Mouse (Mus musculus): ENCODE results near the gene Colgalt2.

Colgalt2 gene

GRCm38 (mm10) chr1:152538817-152539216, 139.2 kb downstream of the Colgalt2 start:
- no peak for DNase-seq

GRCm38 (mm10) chr1:152540304-152540887, 140.8 kb downstream of the Colgalt2 start:
- DNase-seq = no peak

- no peak for DNase-seq
Observed at GRCm38 (mm10) chr1:152542747-152543378, 143.2 kb downstream of the Colgalt2 start.

DNA sequence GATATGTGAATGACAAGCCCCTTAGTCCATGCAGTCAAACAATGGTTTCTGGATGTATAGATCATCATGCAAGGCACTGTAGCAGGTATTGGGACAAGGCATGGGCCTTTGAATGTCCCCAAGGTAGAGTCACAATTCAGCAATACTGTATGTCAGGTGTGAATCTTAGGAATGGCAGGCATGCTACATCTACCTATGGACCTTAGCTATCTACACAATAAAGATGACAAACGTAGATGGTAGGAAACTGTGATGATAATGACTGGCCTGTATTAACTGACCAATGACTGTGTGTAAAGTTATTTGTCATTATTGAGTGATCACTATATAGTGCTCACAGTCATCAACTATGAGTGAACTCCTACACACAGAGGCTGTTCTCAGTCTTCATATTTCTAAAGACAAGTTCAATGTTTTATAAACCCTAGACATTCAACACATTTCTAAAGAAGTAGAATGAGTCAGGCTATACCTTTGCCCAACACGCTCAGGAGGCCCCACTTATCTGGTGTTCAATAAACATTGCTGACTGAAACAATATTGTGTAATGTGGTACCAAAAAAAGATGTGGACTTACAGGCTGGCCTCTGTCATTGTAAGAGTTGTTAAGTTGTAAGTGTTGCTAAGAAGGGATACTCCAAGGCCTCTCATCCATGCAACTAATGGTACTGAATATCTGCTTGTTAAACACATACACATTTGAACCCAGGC, 144.0 kb downstream of the Colgalt2 start:
- DNase-seq = no peak

- DNase-seq = no peak
Observed at GRCm38 (mm10) chr1:152549061-152549738, 149.6 kb downstream of the Colgalt2 start.

DNA sequence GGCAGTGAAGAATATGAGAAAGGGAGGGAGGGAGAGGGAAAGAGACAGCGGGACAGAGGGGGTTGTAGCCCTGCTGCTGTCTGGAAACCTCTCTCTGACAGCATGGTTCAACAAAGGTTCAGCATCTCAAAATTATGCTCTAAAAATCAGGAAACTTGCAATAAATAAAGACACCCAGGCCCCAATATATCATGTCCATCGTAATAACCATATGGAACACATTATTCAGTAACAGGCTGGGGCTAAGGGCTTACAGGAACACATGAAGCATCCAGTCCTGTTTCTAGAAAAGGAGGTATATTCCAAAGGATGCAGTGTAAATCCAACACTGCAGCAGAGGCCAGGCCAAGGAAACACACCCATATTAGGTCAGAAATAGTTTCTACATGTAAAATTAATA, 150.9 kb downstream of the Colgalt2 start:
- DNase-seq = no peak

GRCm38 (mm10) chr1:152550973-152551372, 151.3 kb downstream of the Colgalt2 start:
- DNase-seq = no peak

- no peak for DNase-seq
Observed at GRCm38 (mm10) chr1:152553912-152554547, 154.4 kb downstream of the Colgalt2 start.

DNA sequence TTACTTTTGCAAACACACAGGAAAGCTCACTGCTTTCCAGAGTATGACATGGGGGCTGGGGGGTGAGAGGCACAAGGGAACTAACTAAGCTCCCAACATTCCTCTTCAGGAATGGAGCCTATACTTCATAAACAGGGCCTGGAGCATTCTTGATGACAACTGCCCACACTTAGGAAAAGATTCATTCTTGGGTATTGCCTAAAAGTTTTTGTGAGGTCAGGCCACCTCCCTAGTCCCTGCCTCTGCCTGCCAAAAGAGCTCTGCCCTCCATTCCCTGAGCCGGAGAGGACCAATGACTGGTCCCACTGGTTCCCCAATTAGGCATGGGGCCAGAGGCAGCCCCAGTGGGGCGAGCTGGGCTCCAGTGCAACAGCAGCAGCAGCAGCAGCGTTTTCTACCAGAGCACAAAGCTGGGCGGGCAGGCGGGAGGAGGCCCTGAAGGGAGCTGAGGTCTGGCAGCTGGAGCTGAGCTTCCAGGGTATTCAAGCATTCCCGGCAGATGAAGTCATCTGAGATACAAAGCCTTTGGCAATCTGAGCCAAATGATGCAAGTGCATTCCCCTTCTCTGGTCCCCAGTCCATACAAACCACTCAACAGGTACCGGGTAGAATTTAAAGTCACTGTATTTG, 156.4 kb downstream of the Colgalt2 start:
- peak; percentile 44 to 56 for DNase-seq

DNA sequence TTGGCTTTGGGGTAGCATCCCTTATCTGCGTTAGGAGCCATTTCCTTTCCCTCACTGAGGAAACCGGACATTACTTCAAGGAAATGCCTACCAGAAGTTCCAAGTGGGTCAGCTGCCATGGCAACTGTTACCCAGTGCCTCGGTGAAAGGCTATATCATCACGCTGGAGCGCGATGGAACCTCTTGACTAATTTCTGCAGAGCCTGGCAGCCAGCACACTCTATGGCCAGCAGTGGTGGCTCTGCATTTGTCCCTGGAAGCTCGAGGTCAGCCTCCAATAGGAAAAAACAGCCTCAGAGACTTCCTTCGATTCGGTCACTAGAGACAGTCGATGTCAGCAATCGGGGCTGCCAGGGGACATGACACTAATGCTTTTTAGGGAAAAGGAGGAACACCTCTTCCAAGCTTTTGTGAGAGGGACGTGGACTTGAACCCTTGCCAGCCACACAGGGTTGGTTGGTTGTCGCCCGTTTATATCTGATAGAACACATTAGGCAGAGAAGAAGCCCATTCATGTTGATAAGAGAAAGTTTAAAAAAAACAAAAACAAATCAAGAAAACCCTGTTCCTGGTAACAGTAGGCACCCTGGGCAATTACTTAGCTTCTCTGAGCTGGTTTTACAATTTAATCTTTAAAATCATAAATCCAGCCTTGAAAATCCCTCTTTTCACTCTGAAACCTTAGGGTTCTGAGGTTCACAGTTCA, 157.1 kb downstream of the Colgalt2 start:
- DNase-seq = peak; percentile 33 to 39
